Mouse (Mus musculus): Measurements from ENCODE around the gene Tescl. TPM values are rescaled to one million over a fixed set of nuclear protein-coding genes. Genes with fewer than 3 reads are reported as not detected.

The Tescl gene
- polyA plus RNA-seq, 1 experiment from 2014 or later: 0.18 TPM

DNA sequence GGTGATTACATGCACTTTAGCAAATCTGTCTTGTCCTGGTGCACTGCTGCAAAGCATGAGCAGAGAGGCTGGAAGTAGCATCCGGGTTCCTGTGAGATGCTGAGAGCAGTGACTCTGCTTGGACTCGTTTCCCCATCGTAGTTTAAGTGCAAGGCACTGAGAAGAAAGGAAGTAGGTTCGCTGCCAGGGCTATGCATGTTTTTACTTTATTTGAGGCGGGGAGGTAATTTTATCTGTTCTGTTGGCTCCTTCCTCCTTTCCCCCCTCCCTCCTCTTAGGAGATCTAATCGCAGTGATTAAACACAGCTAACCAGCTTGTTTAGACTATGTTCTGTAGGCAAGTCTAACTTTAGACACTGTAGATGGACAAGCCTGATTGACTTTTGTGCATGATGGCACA, 14.8 kb downstream of the Tescl start:
- WGBS: 66% methylated on average over 6 of the region's 6 CpGs
- no peaks in the 10 kb centered on the region for H3K9me3 ChIP-seq

DNA sequence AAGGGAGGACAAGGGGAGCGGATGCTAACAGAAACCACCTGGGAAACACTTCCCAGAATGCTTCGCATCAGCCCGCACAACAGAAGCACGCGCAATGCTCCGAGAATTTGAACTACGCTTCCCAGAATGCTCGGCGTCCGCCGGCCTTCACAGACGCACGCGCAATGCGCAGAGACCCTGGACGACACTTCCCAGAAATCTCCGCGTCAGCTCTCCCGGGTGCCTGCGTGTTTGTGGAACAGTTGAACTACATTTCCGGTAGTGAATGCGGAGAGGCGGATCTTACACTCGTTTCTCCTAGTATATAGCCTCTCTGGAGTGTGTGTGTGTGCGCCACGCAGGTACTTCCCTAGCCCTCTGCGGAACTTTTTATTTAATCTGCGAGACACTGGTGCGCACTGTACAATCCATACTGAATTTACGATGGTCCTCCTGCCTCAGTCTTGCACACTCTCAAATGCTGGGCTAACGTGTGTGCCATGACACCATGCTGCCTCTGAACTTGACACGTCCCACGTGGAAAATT, 17.1 kb downstream of the Tescl start, which contains the start of gene Zfp94:
Gene Zfp94, minus strand, starts transcription at position 100 of the 526 bp plus-strand sequence.
- H3K9ac ChIP-seq: peak within 1 kb of the TSS; percentile 73
- H3K4me3 ChIP-seq (replicated peaks): peak within 1 kb of the TSS; percentile 64
- H3K27me3 ChIP-seq (replicated peaks): peaks cover 10% of the 10 kb centered on the region; the same call in 1 of the 2 replicates
- WGBS: 1% methylated on average over 33 of the region's 33 CpGs
- H3K27ac ChIP-seq: peak within 1 kb of the TSS; percentile 59
- ATAC-seq: peak; percentile 98
- H3K36me3 ChIP-seq: no peaks in the 10 kb centered on the region
- no peaks in the 10 kb centered on the region for H3K9me3 ChIP-seq
- H3K4me1 ChIP-seq (replicated peaks): 0 out of 2 replicates have a peak, but pooled peaks cover 5% of the 10 kb centered on the region
- H3K4me2 ChIP-seq (replicated peaks): peak within 1 kb of the TSS; percentile 90

More for the DNA sequence above, 14.8 kb downstream of the Tescl start:
- no peaks in the 10 kb centered on the region for H3K36me3 ChIP-seq
- H3K27ac ChIP-seq: no peak overlapping the region
- ATAC-seq: no peak
- 0 out of 2 replicates have a peak, but pooled peaks cover 5% of the 10 kb centered on the region for H3K4me1 ChIP-seq (replicated peaks)
- H3K4me3 ChIP-seq (replicated peaks): no peak overlapping the region
- no peak overlapping the region for H3K9ac ChIP-seq
- peaks cover 10% of the 10 kb centered on the region; the same call in 1 of the 2 replicates for H3K27me3 ChIP-seq (replicated peaks)
- no peak overlapping the region for H3K4me2 ChIP-seq (replicated peaks)

DNA sequence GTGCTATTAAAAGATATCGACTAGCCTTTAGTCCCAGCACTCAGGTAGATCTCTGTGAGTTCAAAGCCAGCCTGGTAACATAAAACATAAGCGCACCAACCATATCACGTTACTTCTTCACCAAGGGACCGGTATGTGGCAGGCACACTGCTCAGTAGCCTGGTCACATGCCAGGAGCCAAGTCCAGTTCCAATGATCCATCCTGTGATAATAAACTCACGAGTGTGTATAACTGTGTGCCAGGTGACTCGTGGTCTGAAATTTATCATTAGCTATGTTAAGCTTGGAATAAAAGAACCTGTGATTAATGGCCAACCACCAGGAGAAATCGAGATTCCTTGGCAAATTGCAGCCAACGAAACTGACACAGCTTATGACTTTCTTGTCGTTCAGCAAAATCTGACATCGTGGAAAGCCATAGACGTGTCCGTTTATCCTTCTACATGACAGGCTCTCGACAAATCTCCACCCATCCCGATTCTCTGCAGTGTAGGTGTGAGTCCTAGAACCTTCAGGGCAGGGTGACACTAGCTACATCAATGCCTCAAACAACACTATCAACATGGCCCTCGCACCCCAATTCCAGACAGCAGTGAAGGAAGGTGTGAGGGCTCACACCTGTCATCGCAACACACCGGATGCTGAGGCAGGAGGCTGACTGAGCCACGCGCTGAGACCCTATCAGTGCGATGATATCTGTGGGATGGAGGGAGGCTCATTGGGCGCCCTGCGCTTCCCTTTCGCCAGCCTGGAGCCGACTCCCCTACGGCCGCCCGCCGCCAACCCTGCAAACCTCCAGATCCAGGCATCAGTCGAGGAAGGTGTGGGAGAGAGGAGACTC, 17.8 kb downstream of the Tescl start:
- 24% methylated on average over 29 of the region's 29 CpGs for WGBS
- Histone ChIP-seq H3K4me1 (replicated peaks) (0 out of 2 replicates have a peak, but pooled peaks cover 5% of the 10 kb centered on the region), H3K36me3 (0 out of 2 replicates have a peak, but pooled peaks cover 3% of the 10 kb centered on the region), H3K4me2 (replicated peaks) (peak overlapping the region; percentile 90), H3K27me3 (replicated peaks) (peaks cover 10% of the 10 kb centered on the region; the same call in 1 of the 2 replicates), H3K27ac (peak overlapping the region; percentile 59), H3K9me3 (no peaks in the 10 kb centered on the region), H3K9ac (peak overlapping the region; percentile 73), H3K4me3 (replicated peaks) (peak overlapping the region; percentile 64)
- peak; percentile 78 for ATAC-seq

DNA sequence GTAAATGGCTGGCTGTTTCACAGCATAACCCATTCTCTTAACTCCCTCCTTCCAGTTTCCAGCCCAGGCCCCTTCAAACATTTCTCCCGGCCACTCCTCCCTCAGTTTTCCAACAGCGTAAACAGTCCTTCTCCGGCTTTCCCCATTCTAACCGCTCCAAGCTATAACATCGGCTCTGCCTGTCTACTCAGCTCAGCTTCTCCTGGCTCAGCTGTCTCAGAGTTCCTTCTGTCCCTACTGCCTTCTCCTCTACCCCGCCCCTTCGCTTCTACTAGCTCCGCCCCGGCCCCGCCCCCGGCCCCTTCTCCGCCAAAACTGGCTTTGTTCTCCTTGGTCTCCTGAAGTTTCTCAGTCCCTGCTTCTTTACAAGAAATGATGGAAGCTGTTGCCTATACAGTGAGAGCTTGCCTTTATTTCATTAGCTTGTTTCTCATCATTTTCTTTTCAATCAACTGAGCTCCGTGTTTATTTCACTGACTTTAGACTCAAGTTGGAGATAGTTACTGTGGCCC, 32.9 kb downstream of the Tescl start, which contains the start of gene Zfp61:
Gene Zfp61, minus strand, starts transcription at position 462 of the 512 bp plus-strand sequence.
- Histone ChIP-seq H3K9ac (no peak within 1 kb of the TSS), H3K36me3 (peaks cover 7% of the 10 kb centered on the region; the same call in 1 of the 2 replicates), H3K4me1 (replicated peaks) (0 out of 2 replicates have a peak, but pooled peaks cover 9% of the 10 kb centered on the region), H3K4me2 (replicated peaks) (peak within 1 kb of the TSS; percentile 86), H3K27me3 (replicated peaks) (no peaks in the 10 kb centered on the region), H3K4me3 (replicated peaks) (peak within 1 kb of the TSS; percentile 71), H3K9me3 (no peaks in the 10 kb centered on the region), H3K27ac (peak within 1 kb of the TSS; percentile 64)
- 2% methylated on average over 13 of the region's 13 CpGs for WGBS
- ATAC-seq: peak; percentile 78

DNA sequence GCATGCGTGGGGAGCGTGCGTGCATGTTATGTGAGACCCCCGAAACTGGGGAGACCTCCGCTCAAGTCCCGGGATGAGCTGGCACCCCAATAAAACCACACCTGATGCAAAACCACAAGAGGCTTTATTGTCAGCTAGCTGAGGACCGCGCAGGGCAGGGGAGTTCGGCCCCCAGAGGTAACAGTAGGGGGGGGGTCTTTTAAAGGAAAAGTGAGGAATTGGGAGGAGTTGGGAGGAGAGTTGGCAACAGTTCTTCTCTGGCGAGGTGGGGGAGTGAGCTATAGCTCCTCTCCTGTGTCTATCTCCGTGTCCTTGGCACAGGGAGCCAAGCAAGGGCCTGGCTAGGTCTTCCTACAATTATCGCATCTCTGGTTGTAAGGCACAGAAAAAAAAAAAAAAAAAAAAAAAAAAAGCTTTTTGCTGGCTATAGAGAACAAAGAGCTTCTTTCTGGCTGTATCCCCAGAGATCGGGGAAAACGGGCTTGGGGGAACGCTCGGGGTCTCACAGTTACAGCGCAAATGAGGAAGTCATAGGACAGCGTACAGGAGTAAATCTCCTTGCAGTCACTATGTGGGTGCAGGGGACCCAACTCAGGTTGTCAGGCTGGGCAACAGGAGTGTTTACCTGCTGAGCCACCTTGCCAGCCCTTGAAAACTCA, 33.8 kb downstream of the Tescl start:
- no peaks in the 10 kb centered on the region for H3K27me3 ChIP-seq (replicated peaks)
- ATAC-seq: peak; percentile 37
- no peaks in the 10 kb centered on the region for H3K9me3 ChIP-seq
- H3K4me1 ChIP-seq (replicated peaks): 0 out of 2 replicates have a peak, but pooled peaks cover 9% of the 10 kb centered on the region
- peak overlapping the region; percentile 86 for H3K4me2 ChIP-seq (replicated peaks)
- peak overlapping the region; percentile 92 for H3K27ac ChIP-seq
- H3K36me3 ChIP-seq: peaks cover 10% of the 10 kb centered on the region; the same call in 1 of the 2 replicates
- 0 out of 2 replicates have a peak overlapping the region, but pooled peaks have one; percentile 40 for H3K9ac ChIP-seq
- H3K4me3 ChIP-seq (replicated peaks): peak overlapping the region; percentile 71
- under 1% methylated on average over 18 of the region's 18 CpGs for WGBS

DNA sequence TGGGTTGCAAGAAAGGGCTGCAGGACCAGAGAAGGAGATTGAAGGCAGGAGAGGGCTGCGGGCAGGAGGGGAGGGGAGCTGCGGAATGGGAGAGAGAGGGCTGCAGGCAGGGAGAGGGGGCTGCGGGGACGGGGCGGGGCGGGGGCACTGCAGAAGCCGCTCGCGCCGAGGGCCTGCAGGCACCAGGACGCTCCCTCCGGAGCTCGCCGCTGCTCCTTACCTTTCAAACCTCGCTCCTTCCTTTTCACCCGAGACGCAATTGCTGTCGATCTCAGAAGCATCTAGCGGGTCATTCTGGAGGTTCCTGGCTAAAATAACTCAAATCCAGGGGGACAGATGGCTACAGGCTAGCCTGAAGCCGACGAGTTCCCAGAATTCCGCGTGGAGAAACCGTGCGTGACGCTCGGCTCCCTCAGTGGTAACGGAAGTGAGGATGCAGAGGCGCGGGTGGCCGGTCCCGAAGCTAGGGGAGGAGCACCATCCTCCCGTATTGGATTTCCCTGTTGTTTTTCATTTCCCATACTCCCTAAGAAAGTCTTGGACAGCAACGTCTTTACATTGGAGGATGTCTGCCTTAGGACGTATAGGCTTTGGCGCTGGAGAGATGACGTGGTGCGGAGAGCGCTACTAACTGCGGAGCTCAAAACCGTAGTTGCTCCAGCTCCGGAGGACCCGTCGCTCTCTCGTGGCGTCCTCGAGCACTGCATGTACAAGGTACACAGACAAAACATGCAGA, 34.6 kb downstream of the Tescl start:
- Histone ChIP-seq H3K4me3 (replicated peaks) (peak overlapping the region; percentile 71), H3K27ac (peak overlapping the region; percentile 92), H3K27me3 (replicated peaks) (no peaks in the 10 kb centered on the region), H3K9me3 (no peaks in the 10 kb centered on the region), H3K4me1 (replicated peaks) (0 out of 2 replicates have a peak, but pooled peaks cover 9% of the 10 kb centered on the region), H3K9ac (peak overlapping the region; percentile 73), H3K4me2 (replicated peaks) (peak overlapping the region; percentile 86), H3K36me3 (peaks cover 14% of the 10 kb centered on the region)
- WGBS: under 1% methylated on average over 45 of the region's 47 CpGs
- peak; percentile 91 for ATAC-seq

DNA sequence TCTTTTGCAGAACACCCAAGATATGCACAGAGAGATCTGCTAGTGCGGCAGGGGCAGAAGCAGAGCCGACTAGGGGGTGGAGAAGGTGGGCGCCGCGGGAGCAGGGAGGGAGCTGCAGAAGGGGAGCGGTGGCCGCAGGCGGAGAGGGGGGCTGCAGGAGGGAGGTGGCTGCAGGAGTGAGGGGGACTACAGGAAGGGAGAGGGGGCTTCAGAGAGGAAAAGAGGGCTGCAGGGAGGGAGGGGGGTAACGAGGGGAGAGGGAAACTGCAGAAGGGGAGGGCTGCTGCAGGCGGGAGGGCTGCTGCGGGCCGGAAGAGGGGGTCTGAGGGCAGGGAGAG, 35.1 kb downstream of the Tescl start:
- H3K27me3 ChIP-seq (replicated peaks): no peaks in the 10 kb centered on the region
- H3K27ac ChIP-seq: peak overlapping the region; percentile 92
- no peaks in the 10 kb centered on the region for H3K9me3 ChIP-seq
- H3K4me1 ChIP-seq (replicated peaks): 0 out of 2 replicates have a peak, but pooled peaks cover 9% of the 10 kb centered on the region
- peak overlapping the region; percentile 73 for H3K9ac ChIP-seq
- peak overlapping the region; percentile 71 for H3K4me3 ChIP-seq (replicated peaks)
- peak; percentile 3 for ATAC-seq
- 2% methylated on average over 12 of the region's 12 CpGs for WGBS
- H3K4me2 ChIP-seq (replicated peaks): peak overlapping the region; percentile 86
- H3K36me3 ChIP-seq: peaks cover 17% of the 10 kb centered on the region

DNA sequence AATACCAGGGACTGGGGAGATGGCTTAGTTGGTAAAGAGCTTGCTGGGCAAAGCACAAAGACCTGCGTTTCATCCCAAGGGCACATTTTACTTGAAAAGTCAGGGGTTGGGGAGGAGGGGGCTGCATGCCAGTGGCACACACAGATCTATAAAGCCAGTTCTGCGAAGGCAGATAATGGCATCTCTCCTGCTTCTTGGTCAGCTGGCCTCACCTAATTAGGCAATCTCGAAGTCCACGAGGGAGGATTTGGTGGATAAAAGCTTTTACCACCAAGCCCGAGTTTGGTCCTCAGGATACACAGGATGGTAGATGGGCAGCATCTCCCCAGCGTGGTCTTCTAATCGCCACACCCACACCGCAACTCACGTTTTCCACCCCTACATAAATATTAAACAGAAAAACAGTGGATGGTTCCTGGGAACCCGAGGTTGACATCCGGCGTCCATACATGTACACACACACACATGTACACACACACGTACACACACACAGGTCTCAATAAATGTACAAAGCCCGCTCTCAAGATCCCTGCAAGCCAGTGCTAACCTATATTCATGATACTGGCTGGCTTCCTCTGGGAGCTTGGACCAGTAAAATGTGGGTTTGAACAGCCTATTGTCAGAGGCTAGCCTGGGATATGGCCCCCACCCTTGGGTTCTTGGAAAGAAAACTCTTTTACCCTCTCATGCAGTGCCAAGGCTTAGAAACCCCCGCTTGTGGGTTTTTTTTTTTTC, 36.2 kb downstream of the Tescl start:
- no peak overlapping the region for H3K4me3 ChIP-seq (replicated peaks)
- whole genome bisulfite sequencing: 92% methylated on average over 15 of the region's 15 CpGs
- H3K27me3 ChIP-seq (replicated peaks): no peaks in the 10 kb centered on the region
- H3K4me1 ChIP-seq (replicated peaks): 0 out of 2 replicates have a peak, but pooled peaks cover 9% of the 10 kb centered on the region
- H3K36me3 ChIP-seq: peaks cover 14% of the 10 kb centered on the region
- H3K4me2 ChIP-seq (replicated peaks): peak overlapping the region; percentile 86
- H3K9ac ChIP-seq: no peak overlapping the region
- H3K27ac ChIP-seq: no peak overlapping the region
- H3K9me3 ChIP-seq: no peaks in the 10 kb centered on the region
- no peak for ATAC-seq

DNA sequence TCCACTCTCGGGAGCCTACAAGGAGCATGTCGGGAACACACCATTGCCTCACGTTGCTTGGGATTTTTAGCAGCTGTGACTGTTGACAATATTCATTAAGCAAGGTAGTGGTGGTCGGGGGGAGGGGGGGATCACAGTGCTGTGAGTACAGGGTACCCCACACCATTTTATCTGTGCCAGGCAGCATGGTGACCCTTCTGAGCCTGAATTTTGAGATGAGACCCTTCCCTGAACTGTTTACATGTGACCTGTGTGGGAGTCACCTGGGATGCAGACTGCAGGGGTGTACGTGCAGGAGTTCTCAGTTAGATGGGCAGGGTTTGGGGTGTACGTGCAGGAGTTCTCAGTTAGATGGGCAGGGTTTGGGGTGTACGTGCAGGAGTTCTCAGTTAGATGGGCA, 37.4 kb downstream of the Tescl start:
- WGBS: 89% methylated on average over 7 of the region's 7 CpGs
- no peak for ATAC-seq

DNA sequence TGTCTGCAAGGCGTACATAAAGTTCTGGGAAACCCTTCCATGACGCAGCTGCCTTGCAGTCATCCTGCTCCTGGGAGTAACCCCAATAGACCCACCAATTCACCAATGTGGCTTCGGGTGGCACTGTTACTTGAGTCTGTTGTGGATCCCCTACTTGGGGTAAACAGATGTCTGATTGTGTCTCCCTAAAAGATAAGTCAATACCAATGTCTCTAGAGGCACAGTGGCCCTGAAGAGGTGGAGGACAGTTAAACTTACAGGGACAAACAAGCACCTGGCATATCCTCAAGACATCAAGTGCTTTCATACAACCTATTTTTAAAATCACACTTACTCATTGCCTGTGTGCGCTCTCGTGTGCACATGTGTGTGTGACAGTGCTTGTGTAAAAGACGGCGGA, 38.4 kb downstream of the Tescl start:
- Histone ChIP-seq H3K27ac (no peak overlapping the region), H3K9me3 (no peaks in the 10 kb centered on the region; the same call in 1 of the 2 replicates), H3K4me3 (replicated peaks) (no peak overlapping the region), H3K36me3 (peaks cover 31% of the 10 kb centered on the region), H3K4me2 (replicated peaks) (no peak overlapping the region), H3K4me1 (replicated peaks) (0 out of 2 replicates have a peak, but pooled peaks cover 9% of the 10 kb centered on the region), H3K9ac (no peak overlapping the region), H3K27me3 (replicated peaks) (no peaks in the 10 kb centered on the region)
- 95% methylated on average over 7 of the region's 7 CpGs for WGBS
- ATAC-seq: no peak

More for the DNA sequence above, 37.4 kb downstream of the Tescl start:
- Histone ChIP-seq H3K4me1 (replicated peaks) (0 out of 2 replicates have a peak, but pooled peaks cover 9% of the 10 kb centered on the region), H3K4me2 (replicated peaks) (no peak overlapping the region), H3K9ac (no peak overlapping the region), H3K4me3 (replicated peaks) (no peak overlapping the region), H3K36me3 (peaks cover 22% of the 10 kb centered on the region), H3K27ac (no peak overlapping the region), H3K9me3 (no peaks in the 10 kb centered on the region; the same call in 1 of the 2 replicates), H3K27me3 (replicated peaks) (no peaks in the 10 kb centered on the region)

All from intestine, embryonic 15.5 days (tissue).